Mouse (Mus musculus) heart, postnatal 10 days (tissue): ENCODE results near the gene Elf3. TPM values are rescaled to one million over a fixed set of nuclear protein-coding genes. Genes with fewer than 3 reads are reported as not detected.

Source experiments
- total RNA-seq, 2 experiments: library from RNA; stranded (reverse); gene quantifications; 2 replicates each; pipeline ENCODE4 v1.2.3; 2021

Gene Elf3
- total RNA-seq, 2 experiments from 2014 or later = 0.19 to 0.30 TPM

Other genes starting within 250 kb of the Elf3 start
- 10 to 100 TPM; 12.3 to 17.4 TPM for gene Lgr6, start 153.3 kb downstream of the Elf3 start, total RNA-seq
- under 1 TPM; 0.60 to 0.82 TPM for gene Ptpn7, start 125.9 kb downstream of the Elf3 start, total RNA-seq
- 10 to 100 TPM; 29.9 to 31.8 TPM for gene Arl8a, start 111.7 kb downstream of the Elf3 start, total RNA-seq
- under 1 TPM in 1 of 2 experiments, not detected in 1; 0.29 TPM for gene Gpr37l1, start 90.9 kb downstream of the Elf3 start, total RNA-seq
- 10 to 100 TPM; 20.4 to 21.5 TPM for gene Rnpep, start 25.5 kb upstream of the Elf3 start, total RNA-seq
- gene Timm17a, start 55.2 kb upstream of the Elf3 start, total RNA-seq = 100 to 1,000 TPM; 406 to 428 TPM
- gene Lmod1, start 66.2 kb upstream of the Elf3 start, total RNA-seq = 1 to 10 TPM; 1.7 to 3.0 TPM
- 1 to 10 TPM; 7.2 to 7.8 TPM for gene Shisa4, start 116.7 kb upstream of the Elf3 start, total RNA-seq
- 10 to 100 TPM; 71.1 to 71.3 TPM for gene Ipo9, start 171.9 kb upstream of the Elf3 start, total RNA-seq